Mouse (Mus musculus): ENCODE data around the gene Grin2b. TPM values are rescaled to one million over a fixed set of nuclear protein-coding genes. Genes with fewer than 3 reads are reported as not detected.
"Not testable (repeated sequence)": the region's sequence is repeated elsewhere in the genome, so short reads cannot be mapped to it uniquely, and the experiment has no call there.

Gene Grin2b
- polyA plus RNA-seq, 1 experiment from 2014 or later = 0.45 TPM

DNA sequence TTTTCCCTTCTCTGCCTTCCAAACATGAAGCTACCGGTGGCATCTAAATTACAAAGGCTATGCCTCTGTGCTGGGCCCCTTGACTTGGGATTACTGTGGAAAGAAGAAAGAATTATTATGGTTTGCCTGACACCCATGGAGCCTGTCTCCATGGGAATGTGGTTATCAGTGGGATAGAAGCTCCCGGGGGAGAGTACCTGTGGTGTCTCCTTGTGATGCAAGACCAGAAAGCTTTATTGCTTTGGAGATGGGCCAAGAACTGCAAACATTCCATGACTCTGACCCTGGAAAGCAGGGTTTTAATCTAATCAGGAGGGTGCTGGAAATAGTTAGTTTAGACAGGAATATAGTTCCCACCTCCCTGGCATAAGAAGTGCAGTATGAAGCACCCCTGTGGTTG, 469.7 kb downstream of the Grin2b start:
- H3K4me3 ChIP-seq (ENCODE audit: low read depth, low read length) = no peak overlapping the region
- WGBS (ENCODE audit: insufficient replicate concordance) = 52% methylated on average over 2 of the region's 2 CpGs
- no peak overlapping the region for H3K4me2 ChIP-seq (ENCODE audit: low read depth, low read length)
- no peaks in the 10 kb centered on the region for H3K4me1 ChIP-seq (ENCODE audit: insufficient read depth)
- H3K9ac ChIP-seq (replicated peaks) = no peak overlapping the region
- no peaks in the 10 kb centered on the region for H3K9me3 ChIP-seq (ENCODE audit: low read length)
- no peak for DNase-seq
- no peaks in the 10 kb centered on the region for H3K27me3 ChIP-seq (ENCODE audit: insufficient read depth, low read length)
- H3K36me3 ChIP-seq (replicated peaks; ENCODE audit: insufficient read depth, low read length) = no peaks in the 10 kb centered on the region
- TF ChIP-seq CTCF (IDR thresholded peaks at IDR 0.05; ENCODE audit: low read depth) (no peak), EP300 (IDR thresholded peaks at IDR 0.05; ENCODE audit: low read depth) (no peak)
- no peak overlapping the region for H3K27ac ChIP-seq (ENCODE audit: low read depth)
- no peak for ATAC-seq

DNA sequence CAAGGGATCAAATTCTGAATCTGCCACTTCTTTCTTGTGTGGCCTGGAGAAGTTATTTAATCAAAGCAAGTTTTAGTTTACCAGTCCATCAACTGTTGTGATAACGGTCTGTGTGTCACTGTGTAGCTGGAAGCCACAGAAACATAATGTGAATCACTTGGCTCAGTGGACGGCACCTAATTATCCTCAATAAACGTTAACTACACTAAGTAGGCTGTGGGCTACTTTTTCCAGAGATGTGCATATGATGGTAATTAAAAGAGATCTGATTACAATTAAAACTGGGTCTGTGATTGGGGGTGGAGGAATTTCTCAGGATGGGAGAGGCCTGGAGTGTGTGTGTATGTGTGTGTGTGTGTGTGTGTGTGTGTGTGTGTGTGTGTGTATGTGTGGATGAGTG, 471.9 kb downstream of the Grin2b start:
- Histone ChIP-seq H3K4me3 (ENCODE audit: low read depth, low read length) (no peak overlapping the region), H3K4me2 (ENCODE audit: low read depth, low read length) (no peak overlapping the region), H3K9me3 (ENCODE audit: low read length) (no peaks in the 10 kb centered on the region), H3K4me1 (ENCODE audit: insufficient read depth) (no peaks in the 10 kb centered on the region), H3K9ac (replicated peaks) (no peak overlapping the region), H3K36me3 (replicated peaks; ENCODE audit: insufficient read depth, low read length) (no peaks in the 10 kb centered on the region), H3K27ac (ENCODE audit: low read depth) (no peak overlapping the region), H3K27me3 (ENCODE audit: insufficient read depth, low read length) (no peaks in the 10 kb centered on the region)
- no peak for TF ChIP-seq CTCF (IDR thresholded peaks at IDR 0.05; ENCODE audit: low read depth)
- TF ChIP-seq EP300 (IDR thresholded peaks at IDR 0.05; ENCODE audit: low read depth) = no peak
- no peak for ATAC-seq
- WGBS (ENCODE audit: insufficient replicate concordance) = 72% methylated on average over 3 of the region's 3 CpGs
- no peak for DNase-seq

DNA sequence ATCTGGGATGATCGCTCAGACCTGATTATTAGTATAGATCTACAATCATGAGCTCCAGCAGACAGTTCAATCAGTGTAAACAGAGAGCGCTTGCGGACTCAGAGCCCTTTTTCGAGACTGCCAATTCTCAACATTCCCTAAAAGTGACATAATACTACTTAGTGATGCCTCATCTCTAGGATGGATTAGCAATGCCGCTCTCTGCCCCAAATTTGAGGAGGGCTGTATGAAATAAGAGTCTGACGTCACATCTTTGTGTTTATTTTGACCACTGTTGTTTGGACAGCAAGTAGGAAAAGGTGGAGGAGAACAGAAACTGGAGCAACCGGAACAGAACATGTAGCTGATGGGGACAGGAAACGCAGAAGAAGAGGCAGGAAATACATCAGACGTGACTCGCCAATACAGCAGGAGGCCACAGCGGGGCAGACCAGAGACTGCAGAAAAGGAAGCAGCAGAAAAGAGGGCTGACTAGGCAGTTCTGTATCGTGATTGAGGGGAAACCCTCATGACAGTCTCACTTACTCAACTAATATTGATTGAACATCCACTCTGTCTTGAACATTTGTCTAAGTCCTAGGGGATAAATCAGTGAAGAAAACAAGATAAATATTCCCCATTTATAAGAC, 472.5 kb downstream of the Grin2b start:
- no peak overlapping the region for H3K9ac ChIP-seq (replicated peaks)
- no peaks in the 10 kb centered on the region for H3K27me3 ChIP-seq (ENCODE audit: insufficient read depth, low read length)
- H3K4me2 ChIP-seq (ENCODE audit: low read depth, low read length) = no peak overlapping the region
- H3K4me3 ChIP-seq (ENCODE audit: low read depth, low read length) = no peak overlapping the region
- H3K4me1 ChIP-seq (ENCODE audit: insufficient read depth) = no peaks in the 10 kb centered on the region
- ATAC-seq (no peak), DNase-seq (no peak)
- TF ChIP-seq CTCF (IDR thresholded peaks at IDR 0.05; ENCODE audit: low read depth) (no peak), EP300 (IDR thresholded peaks at IDR 0.05; ENCODE audit: low read depth) (no peak)
- H3K27ac ChIP-seq (ENCODE audit: low read depth) = no peak overlapping the region
- H3K36me3 ChIP-seq (replicated peaks; ENCODE audit: insufficient read depth, low read length) = no peaks in the 10 kb centered on the region
- WGBS (ENCODE audit: insufficient replicate concordance) = 43% methylated on average over 12 of the region's 12 CpGs
- no peaks in the 10 kb centered on the region for H3K9me3 ChIP-seq (ENCODE audit: low read length)

DNA sequence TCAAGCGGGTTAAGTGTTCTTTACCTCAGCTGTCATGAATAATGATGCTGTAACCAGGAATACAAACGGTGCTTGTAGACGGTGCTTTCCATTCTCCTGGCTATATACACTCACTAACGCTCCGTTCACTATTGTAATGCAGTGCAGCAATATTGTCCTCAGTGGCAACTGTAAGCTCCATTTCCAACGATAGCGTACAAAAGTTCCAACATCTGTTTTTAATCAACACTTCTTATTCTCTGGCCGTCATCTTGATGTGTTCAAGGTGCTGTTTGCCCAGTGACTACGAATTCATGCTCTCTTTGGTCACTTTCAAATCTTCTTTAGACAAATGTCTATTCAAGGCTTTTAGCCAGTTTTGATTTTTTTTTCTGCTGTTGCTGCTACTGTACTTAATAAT, 480.8 kb downstream of the Grin2b start:
- no peak overlapping the region for H3K27ac ChIP-seq (ENCODE audit: low read depth)
- ATAC-seq = no peak
- H3K4me1 ChIP-seq (ENCODE audit: insufficient read depth) = no peaks in the 10 kb centered on the region
- H3K9me3 ChIP-seq (ENCODE audit: low read length) = no peaks in the 10 kb centered on the region
- H3K4me3 ChIP-seq (ENCODE audit: low read depth, low read length) = no peak overlapping the region
- H3K4me2 ChIP-seq (ENCODE audit: low read depth, low read length) = no peak overlapping the region
- TF ChIP-seq CTCF (IDR thresholded peaks at IDR 0.05; ENCODE audit: low read depth) = no peak
- TF ChIP-seq EP300 (IDR thresholded peaks at IDR 0.05; ENCODE audit: low read depth) = no peak
- no peaks in the 10 kb centered on the region for H3K27me3 ChIP-seq (ENCODE audit: insufficient read depth, low read length)
- no peak for DNase-seq
- 86% methylated on average over 9 of the region's 9 CpGs for WGBS (ENCODE audit: insufficient replicate concordance)
- H3K9ac ChIP-seq (replicated peaks) = no peak overlapping the region
- no peaks in the 10 kb centered on the region for H3K36me3 ChIP-seq (replicated peaks; ENCODE audit: insufficient read depth, low read length)

DNA sequence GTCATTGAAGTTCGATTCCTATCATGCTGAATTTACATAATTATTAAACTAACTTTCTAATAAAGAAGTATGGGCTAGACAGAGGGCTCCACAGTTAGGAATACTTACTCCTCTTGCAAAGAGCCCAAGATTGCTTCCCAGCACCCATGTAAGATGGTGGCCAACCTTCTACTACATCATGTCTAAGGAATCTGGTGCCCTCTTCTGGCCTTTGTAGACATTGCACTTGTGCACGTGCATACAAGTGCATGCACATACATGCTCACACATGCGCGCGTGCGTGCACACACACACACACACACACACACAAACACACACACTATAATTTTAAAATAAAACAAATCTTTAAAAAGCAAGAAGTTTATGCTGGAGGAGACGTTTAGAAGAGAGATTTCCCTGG, 481.8 kb downstream of the Grin2b start:
- DNase-seq = no peak
- Histone ChIP-seq H3K36me3 (replicated peaks; ENCODE audit: insufficient read depth, low read length) (no peaks in the 10 kb centered on the region), H3K9ac (replicated peaks) (no peak overlapping the region), H3K4me2 (ENCODE audit: low read depth, low read length) (no peak overlapping the region), H3K4me1 (ENCODE audit: insufficient read depth) (no peaks in the 10 kb centered on the region), H3K27me3 (ENCODE audit: insufficient read depth, low read length) (no peaks in the 10 kb centered on the region), H3K9me3 (ENCODE audit: low read length) (no peaks in the 10 kb centered on the region), H3K27ac (ENCODE audit: low read depth) (no peak overlapping the region), H3K4me3 (ENCODE audit: low read depth, low read length) (no peak overlapping the region)
- ATAC-seq = no peak
- WGBS (ENCODE audit: insufficient replicate concordance) = 89% methylated on average over 7 of the region's 7 CpGs
- TF ChIP-seq EP300 (IDR thresholded peaks at IDR 0.05; ENCODE audit: low read depth) (no peak), CTCF (IDR thresholded peaks at IDR 0.05; ENCODE audit: low read depth) (peak; percentile 25; the same call in 1 of the 2 replicates)

DNA sequence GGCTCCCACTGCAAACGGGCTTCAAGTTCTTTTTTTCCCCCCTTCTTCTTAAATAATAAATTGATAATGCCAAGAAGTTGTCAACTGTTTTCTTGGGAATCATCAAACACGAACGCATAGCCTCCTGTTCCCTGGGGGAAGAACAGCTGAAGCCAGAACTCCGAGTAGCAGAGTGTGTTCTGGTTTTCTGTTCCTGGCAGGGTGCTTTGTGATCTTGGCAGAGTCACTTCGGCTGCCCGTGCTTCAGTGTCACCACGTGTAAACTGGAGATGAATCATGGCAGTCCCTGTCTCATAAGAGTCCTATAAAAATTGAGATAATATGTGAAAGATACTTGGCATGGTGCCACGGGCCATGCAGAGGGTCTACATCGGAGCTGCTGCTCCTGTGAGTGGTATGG, 485.4 kb downstream of the Grin2b start:
- H3K27ac ChIP-seq (ENCODE audit: low read depth) = no peak overlapping the region
- no peaks in the 10 kb centered on the region for H3K27me3 ChIP-seq (ENCODE audit: insufficient read depth, low read length)
- no peak for ATAC-seq
- H3K4me2 ChIP-seq (ENCODE audit: low read depth, low read length) = no peak overlapping the region
- H3K4me3 ChIP-seq (ENCODE audit: low read depth, low read length) = no peak overlapping the region
- no peak for DNase-seq
- no peaks in the 10 kb centered on the region for H3K4me1 ChIP-seq (ENCODE audit: insufficient read depth)
- H3K36me3 ChIP-seq (replicated peaks; ENCODE audit: insufficient read depth, low read length) = no peaks in the 10 kb centered on the region
- 72% methylated on average over 9 of the region's 9 CpGs for WGBS (ENCODE audit: insufficient replicate concordance)
- H3K9me3 ChIP-seq (ENCODE audit: low read length) = no peaks in the 10 kb centered on the region
- TF ChIP-seq EP300 (IDR thresholded peaks at IDR 0.05; ENCODE audit: low read depth) (no peak), CTCF (IDR thresholded peaks at IDR 0.05; ENCODE audit: low read depth) (no peak)
- H3K9ac ChIP-seq (replicated peaks) = no peak overlapping the region

DNA sequence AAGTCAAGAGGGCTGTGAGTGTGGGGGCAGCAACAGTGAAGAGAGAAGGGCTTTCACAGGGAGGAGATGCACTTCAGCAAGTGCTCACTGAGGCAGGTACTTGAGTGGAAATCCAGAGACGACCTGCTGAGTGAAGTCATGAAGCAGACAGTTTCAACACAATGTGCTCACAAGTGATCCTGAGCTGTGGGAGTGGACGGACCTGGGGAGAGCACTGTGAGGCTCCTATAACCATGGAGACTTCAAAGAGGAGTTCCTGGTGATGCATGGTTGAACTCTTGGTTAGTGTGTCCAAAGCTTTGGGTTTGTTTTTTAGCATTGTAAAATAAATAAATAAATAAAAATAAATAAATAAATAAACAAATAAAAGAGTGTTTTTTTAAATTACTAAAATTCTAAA, 489.1 kb downstream of the Grin2b start:
- WGBS (ENCODE audit: insufficient replicate concordance) = 61% methylated on average over 2 of the region's 2 CpGs
- Histone ChIP-seq H3K9me3 (ENCODE audit: low read length) (no peaks in the 10 kb centered on the region), H3K4me3 (ENCODE audit: low read depth, low read length) (no peak overlapping the region), H3K4me1 (ENCODE audit: insufficient read depth) (no peaks in the 10 kb centered on the region), H3K27me3 (ENCODE audit: insufficient read depth, low read length) (no peaks in the 10 kb centered on the region), H3K27ac (ENCODE audit: low read depth) (no peak overlapping the region), H3K36me3 (replicated peaks; ENCODE audit: insufficient read depth, low read length) (no peaks in the 10 kb centered on the region), H3K9ac (replicated peaks) (no peak overlapping the region), H3K4me2 (ENCODE audit: low read depth, low read length) (no peak overlapping the region)
- DNase-seq = no peak
- ATAC-seq = no peak
- no peak for TF ChIP-seq EP300 (IDR thresholded peaks at IDR 0.05; ENCODE audit: low read depth)
- TF ChIP-seq CTCF (IDR thresholded peaks at IDR 0.05; ENCODE audit: low read depth) = no peak

DNA sequence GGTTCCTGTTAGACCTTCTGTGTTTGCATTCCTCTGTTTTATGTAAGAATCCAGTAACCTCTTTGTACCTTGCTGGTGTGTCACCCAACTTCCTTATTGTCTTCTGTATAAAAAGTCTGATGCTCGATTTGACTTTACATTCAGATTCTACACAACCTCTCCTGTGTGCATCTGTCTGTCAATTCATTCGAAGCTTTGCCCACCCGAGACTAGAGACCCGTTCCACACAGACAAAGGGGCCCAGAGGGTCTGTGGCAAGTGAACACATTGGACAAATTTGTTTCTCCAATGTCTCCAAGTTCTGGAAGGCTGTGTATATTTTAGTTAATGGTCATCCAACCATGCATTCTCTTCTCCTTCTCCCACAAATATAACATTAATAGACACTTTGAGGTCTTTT, 491.9 kb downstream of the Grin2b start:
- 71% methylated on average over 4 of the region's 4 CpGs for WGBS (ENCODE audit: insufficient replicate concordance)
- H3K9ac ChIP-seq (replicated peaks); H3K4me2 ChIP-seq (ENCODE audit: low read depth, low read length); H3K36me3 ChIP-seq (replicated peaks; ENCODE audit: insufficient read depth, low read length); DNase-seq; H3K4me3 ChIP-seq (ENCODE audit: low read depth, low read length); H3K27ac ChIP-seq (ENCODE audit: low read depth); H3K4me1 ChIP-seq (ENCODE audit: insufficient read depth); ATAC-seq; H3K9me3 ChIP-seq (ENCODE audit: low read length); H3K27me3 ChIP-seq (ENCODE audit: insufficient read depth, low read length): not testable (repeated sequence)

Data from liver, postnatal 0 days (tissue).